Mouse (Mus musculus) CH12.LX (cell line): ENCODE measurements around the gene Zhx3. TPM values are rescaled to one million over a fixed set of nuclear protein-coding genes. Genes with fewer than 3 reads are reported as not detected.

ENCODE experiments used
- DNase-seq: peaks from one replicate; pipeline ENCODE4 v3.0.0-alpha.2; 2013; ENCODE audit errors: extremely low read depth
- H3K27ac ChIP-seq: 2 replicates; pipeline ENCODE4 v1.5.1; 2012; ENCODE audit warnings: low read depth, mild to moderate bottlenecking, control low read depth, moderate library complexity; ENCODE audit not compliant: insufficient read depth
- H3K27me3 ChIP-seq: replicated peaks from 2 replicates; pipeline ENCODE3; 2012; ENCODE audit warnings: inconsistent platforms
- H3K36me3 ChIP-seq, 2 experiments: replicated peaks in 1 of 2; 2 replicates each; pipeline versions ENCODE3 to v1.6.1; 2012; ENCODE audit warnings: inconsistent platforms in 1 of 2, low read length in 1 of 2, mild to moderate bottlenecking in 1 of 2, mixed read lengths in 1 of 2, moderate library complexity in 1 of 2; ENCODE audit not compliant: control insufficient read depth in 1 of 2, insufficient read depth in 1 of 2
- H3K4me1 ChIP-seq, 2 experiments: 2 replicates each; pipeline ENCODE4 v1.6.1; 2012; ENCODE audit warnings: inconsistent platforms in 1 of 2, moderate library complexity in 1 of 2; ENCODE audit not compliant: insufficient read depth in 2 of 2, control insufficient read depth in 1 of 2
- H3K4me2 ChIP-seq: 2 replicates; pipeline ENCODE4 v1.6.1; 2012; ENCODE audit warnings: low read depth, mild to moderate bottlenecking, control low read depth; ENCODE audit not compliant: poor library complexity, insufficient read depth, severe bottlenecking
- H3K4me3 ChIP-seq, 3 experiments: fragments of 150-350 bp in 1 of 3; sonication (generic) in 1 of 3; replicated peaks in 1 of 3; 2 replicates each; pipeline versions ENCODE3 to v1.5.1; 2011 to 2012; ENCODE audit warnings: low read depth in 2 of 3, low read length in 2 of 3, mild to moderate bottlenecking in 2 of 3, moderate library complexity in 2 of 3, control low read depth in 1 of 3, improper control_type of control experiment in 1 of 3, inconsistent platforms in 1 of 3, mixed read lengths in 1 of 3; ENCODE audit not compliant: poor library complexity in 1 of 3
- H3K79me2 ChIP-seq: replicated peaks from 2 replicates; pipeline ENCODE4 v1.6.1; 2012; ENCODE audit warnings: mild to moderate bottlenecking, moderate library complexity; ENCODE audit not compliant: control insufficient read depth, poor library complexity, insufficient read depth, severe bottlenecking; ENCODE audit errors: extremely low read depth
- H3K9ac ChIP-seq: 2 replicates; pipeline ENCODE4 v1.6.1; 2012; ENCODE audit warnings: low read depth, mild to moderate bottlenecking, control low read depth, moderate library complexity; ENCODE audit not compliant: insufficient read depth
- H3K9me3 ChIP-seq: replicated peaks from 2 replicates; pipeline ENCODE3; 2012; ENCODE audit warnings: low read length, inconsistent platforms, mixed read lengths
- BHLHE40 ChIP-seq: IDR thresholded peaks from 2 replicates; pipeline ENCODE4 v1.6.1; 2011; ENCODE audit warnings: mild to moderate bottlenecking, low read depth, low read length, improper control_type of control experiment
- CHD1 ChIP-seq: IDR thresholded peaks from 2 replicates; pipeline ENCODE4 v1.6.1; 2012; ENCODE audit warnings: low read depth, low read length, improper control_type of control experiment, inconsistent platforms
- CHD2 ChIP-seq: IDR thresholded peaks from 2 replicates; pipeline ENCODE4 v1.6.1; 2011; ENCODE audit warnings: low read length, improper control_type of control experiment
- CTCF ChIP-seq, 2 experiments: IDR thresholded peaks in 1 of 2; conservative IDR thresholded peaks in 1 of 2; 2 replicates each; pipeline ENCODE4 v1.5.1; 2011 to 2012; ENCODE audit warnings: low read depth in 2 of 2, low read length in 2 of 2, improper control_type of control experiment in 1 of 2, inconsistent platforms in 1 of 2, mild to moderate bottlenecking in 1 of 2, moderate library complexity in 1 of 2
- E2F4 ChIP-seq: IDR thresholded peaks from 2 replicates; pipeline ENCODE4 v1.6.1; 2011; ENCODE audit warnings: low read depth, low read length, improper control_type of control experiment; ENCODE audit not compliant: insufficient replicate concordance
- ELF1 ChIP-seq: IDR thresholded peaks from 2 replicates; pipeline ENCODE4 v1.6.1; 2014; ENCODE audit warnings: low read depth, mild to moderate bottlenecking, inconsistent platforms, low read length, improper control_type of control experiment
- EP300 ChIP-seq: IDR thresholded peaks from 2 replicates; pipeline ENCODE4 v1.6.1; 2011; ENCODE audit warnings: low read length, improper control_type of control experiment
- ETS1 ChIP-seq: conservative IDR thresholded peaks from 2 replicates; pipeline ENCODE4 v1.6.1; 2012; ENCODE audit warnings: low read depth, mild to moderate bottlenecking, inconsistent platforms, low read length, improper control_type of control experiment, moderate library complexity
- GABPA ChIP-seq: IDR thresholded peaks from 2 replicates; pipeline ENCODE4 v1.6.1; 2012; ENCODE audit warnings: low read depth, low read length, improper control_type of control experiment, inconsistent platforms; ENCODE audit not compliant: insufficient replicate concordance
- IRF4 ChIP-seq: IDR thresholded peaks from 2 replicates; pipeline ENCODE4 v1.6.1; 2014; ENCODE audit warnings: low read depth, mild to moderate bottlenecking, inconsistent platforms, low read length, improper control_type of control experiment
- JUN ChIP-seq: IDR thresholded peaks from 2 replicates; pipeline ENCODE4 v1.6.1; 2011; ENCODE audit warnings: low read depth, mild to moderate bottlenecking, low read length, improper control_type of control experiment, moderate library complexity; ENCODE audit not compliant: insufficient read depth
- JUND ChIP-seq: conservative IDR thresholded peaks from 2 replicates; pipeline ENCODE4 v1.6.1; 2011; ENCODE audit warnings: low read depth, low read length, improper control_type of control experiment
- KAT2A ChIP-seq: IDR thresholded peaks from 2 replicates; pipeline ENCODE4 v1.6.1; 2012; ENCODE audit warnings: low read length, improper control_type of control experiment, inconsistent platforms; ENCODE audit not compliant: insufficient replicate concordance
- MAFK ChIP-seq: IDR thresholded peaks from 2 replicates; pipeline ENCODE4 v1.6.1; 2011; ENCODE audit warnings: low read length, improper control_type of control experiment; ENCODE audit not compliant: insufficient replicate concordance
- MAX ChIP-seq: IDR thresholded peaks from 2 replicates; pipeline ENCODE4 v1.6.1; 2011; ENCODE audit warnings: low read length, improper control_type of control experiment
- MAZ ChIP-seq: IDR thresholded peaks from 2 replicates; pipeline ENCODE4 v1.6.1; 2012; ENCODE audit warnings: low read depth, mild to moderate bottlenecking, inconsistent platforms, low read length, improper control_type of control experiment, moderate library complexity
- MEF2A ChIP-seq: IDR thresholded peaks from 2 replicates; pipeline ENCODE4 v1.6.1; 2014; ENCODE audit warnings: low read depth, mild to moderate bottlenecking, inconsistent platforms, low read length, improper control_type of control experiment, borderline replicate concordance
- MYC ChIP-seq: IDR thresholded peaks from 2 replicates; pipeline ENCODE4 v1.6.1; 2011; ENCODE audit warnings: low read depth, mild to moderate bottlenecking, improper control_type of control experiment, low read length
- NELFE ChIP-seq: IDR thresholded peaks from 2 replicates; pipeline ENCODE4 v1.6.1; 2011; ENCODE audit warnings: low read depth, low read length, improper control_type of control experiment
- NRF1 ChIP-seq: IDR thresholded peaks from 2 replicates; pipeline ENCODE4 v1.6.1; 2014; ENCODE audit warnings: low read depth, mild to moderate bottlenecking, inconsistent platforms, low read length, improper control_type of control experiment, moderate library complexity
- PAX5 ChIP-seq: IDR thresholded peaks from 2 replicates; pipeline ENCODE4 v1.6.1; 2012; ENCODE audit warnings: low read length, inconsistent platforms, mixed read lengths
- POLR2A ChIP-seq: IDR thresholded peaks from 2 replicates; pipeline ENCODE4 v1.6.1; 2011; ENCODE audit warnings: low read depth, mild to moderate bottlenecking, improper control_type of control experiment, low read length
- RAD21 ChIP-seq: IDR thresholded peaks from 2 replicates; pipeline ENCODE4 v1.6.1; 2011; ENCODE audit warnings: low read depth, mild to moderate bottlenecking, low read length, improper control_type of control experiment, moderate library complexity
- SIN3A ChIP-seq: IDR thresholded peaks from 2 replicates; pipeline ENCODE4 v1.6.1; 2012; ENCODE audit warnings: low read length, improper control_type of control experiment, inconsistent platforms
- SMC3 ChIP-seq: IDR thresholded peaks from 2 replicates; pipeline ENCODE4 v1.6.1; 2011; ENCODE audit warnings: low read depth, low read length, improper control_type of control experiment
- TBP ChIP-seq: conservative IDR thresholded peaks from 2 replicates; pipeline ENCODE4 v1.6.1; 2011; ENCODE audit warnings: low read depth, low read length, improper control_type of control experiment
- UBTF ChIP-seq: IDR thresholded peaks from 2 replicates; pipeline ENCODE4 v1.6.1; 2012; ENCODE audit warnings: low read depth, mild to moderate bottlenecking, inconsistent platforms, low read length, improper control_type of control experiment, moderate library complexity
- USF1 ChIP-seq: IDR thresholded peaks from 2 replicates; pipeline ENCODE4 v1.6.1; 2014; ENCODE audit warnings: low read depth, mild to moderate bottlenecking, inconsistent platforms, low read length, improper control_type of control experiment
- ZC3H11A ChIP-seq: IDR thresholded peaks from 2 replicates; pipeline ENCODE4 v1.6.1; 2012; ENCODE audit warnings: low read depth, mild to moderate bottlenecking, inconsistent platforms, low read length, improper control_type of control experiment
- ZMIZ1 ChIP-seq: IDR thresholded peaks from 2 replicates; pipeline ENCODE4 v1.6.1; 2012; ENCODE audit warnings: low read depth, mild to moderate bottlenecking, inconsistent platforms, low read length, improper control_type of control experiment
- dilution Hi-C: fragments of 300-500 bp; cut with MboI; formaldehyde crosslinking; loops from 2 replicates; pipeline ENCODE4 v1.14.3; 2020; ENCODE audit warnings: low sequenced_read_pairs; ENCODE audit not compliant: extremely low pct_unique_long_range_greater_than_20kb, extremely low pct_ligation_motif_present
- in situ Hi-C: fragments of 300-500 bp; cut with MboI; formaldehyde crosslinking; loops from 3 replicates; pipeline ENCODE4 v1.14.3; 2019; ENCODE audit warnings: low sequenced_read_pairs, low pct_ligation_motif_present, low pct_unique_long_range_greater_than_20kb, mixed read lengths
- polyA plus RNA-seq: library from polyadenylated mRNA; unstranded; fragments of >175 nt; gene quantifications from 2 replicates; pipeline ENCODE4 v1.2.1, GENCODE M21; 2012; ENCODE audit warnings: low read depth; ENCODE audit not compliant: insufficient read length
- total RNA-seq, 2 experiments: library from RNA; depleted of rRNA; stranded (reverse); fragments of 300-350 nt in 1 of 2; fragments of >200 nt in 1 of 2; gene quantifications; 2 replicates each; pipeline ENCODE4 v1.2.3; 2012 to 2014

The Zhx3 gene
- total and polyA plus RNA-seq, 3 experiments = 1.3 to 4.2 (median 2.6) TPM

DNA sequence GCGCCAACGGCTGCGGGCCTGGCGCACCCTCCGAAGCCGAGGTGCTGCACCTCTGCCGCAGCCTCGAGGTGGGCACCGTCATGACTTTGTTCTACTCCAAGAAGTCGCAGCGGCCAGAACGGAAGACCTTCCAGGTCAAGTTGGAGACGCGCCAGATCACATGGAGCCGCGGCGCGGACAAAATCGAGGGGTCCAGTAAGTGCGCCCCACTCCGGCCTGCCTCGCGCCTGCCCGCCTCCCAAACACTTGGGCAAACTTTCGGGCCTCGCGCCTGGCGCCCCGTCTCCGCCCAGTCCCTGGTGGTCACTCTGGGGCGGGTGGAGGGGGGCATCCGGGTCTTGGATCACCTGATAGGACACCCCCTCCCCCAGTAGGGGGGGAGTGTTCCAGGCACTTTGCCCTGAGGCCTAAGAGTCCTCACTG, 140.9 kb downstream of the Zhx3 start:
- in situ Hi-C loops = no loop called here
- peaks cover 0 to 28% of the 10 kb centered on the region in 2 experiments for H3K36me3 ChIP-seq
- H3K27me3 ChIP-seq = peaks cover 2% of the 10 kb centered on the region
- H3K79me2 ChIP-seq = no peaks in the 10 kb centered on the region; the same call in 1 of the 2 replicates
- H3K27ac ChIP-seq = no peak overlapping the region
- peaks cover 7 to 67% of the 10 kb centered on the region in 2 experiments for H3K4me1 ChIP-seq
- peak overlapping the region; percentile 61 for H3K9ac ChIP-seq
- H3K4me2 ChIP-seq = peak overlapping the region; percentile 68
- no peak for DNase-seq
- dilution Hi-C loops = no loop called here
- H3K9me3 ChIP-seq = peaks cover under 1% of the 10 kb centered on the region
- TF ChIP-seq SMC3 (no peak), E2F4 (no peak), MAFK (no peak), IRF4 (no peak), NELFE (no peak), EP300 (no peak)
- H3K4me3 ChIP-seq = peak overlapping the region; percentile 61 to 99 (median 82)

DNA sequence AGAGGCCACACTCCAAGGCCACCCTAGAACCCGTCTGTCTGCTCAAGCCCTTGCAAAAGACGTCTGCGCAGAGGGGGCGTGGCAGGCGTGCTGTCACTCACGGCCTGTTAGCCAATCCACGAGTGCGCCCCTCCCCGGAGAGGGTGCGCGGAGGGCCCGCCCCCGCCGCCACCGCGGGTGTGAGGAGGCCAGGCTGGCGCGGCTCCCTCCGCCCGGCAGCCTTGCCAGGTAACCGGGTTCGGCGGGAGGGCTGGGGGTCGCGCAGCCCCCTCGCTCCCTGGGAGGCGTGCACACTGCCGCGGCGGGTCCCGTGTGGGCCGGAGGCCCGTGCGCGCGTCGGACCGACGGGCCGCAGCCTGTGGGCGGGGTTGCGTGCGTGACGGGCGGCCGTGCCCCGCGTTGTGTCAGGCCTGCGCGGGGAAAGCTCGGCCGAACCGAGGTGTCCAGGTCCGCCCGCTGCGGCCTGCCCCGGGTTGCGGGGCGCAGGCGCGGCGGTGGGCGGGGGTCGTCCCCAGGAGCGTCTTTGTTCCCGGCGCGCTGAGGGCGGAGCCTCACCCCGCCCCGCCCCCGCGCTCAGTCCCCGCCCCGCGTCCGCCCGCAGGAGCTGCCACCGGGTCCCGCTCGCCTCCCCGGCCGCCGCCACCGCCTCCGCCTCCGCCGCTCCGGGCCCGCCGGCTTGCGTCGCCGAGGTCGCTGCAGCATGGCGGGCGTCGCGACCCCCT, 141.5 kb downstream of the Zhx3 start, which contains the start of gene Plcg1:
Plcg1 (plus strand) TSS at position 184 of the 722 bp plus-strand sequence.
- peaks cover 2% of the 10 kb centered on the region for H3K27me3 ChIP-seq
- peak within 1 kb of the TSS; percentile 68 for H3K4me2 ChIP-seq
- H3K79me2 ChIP-seq = no peaks in the 10 kb centered on the region; the same call in 1 of the 2 replicates
- no peaks in the 10 kb centered on the region for H3K9me3 ChIP-seq
- peak within 1 kb of the TSS; percentile 61 to 99 (median 82) for H3K4me3 ChIP-seq
- in situ Hi-C loops (no loop called here), dilution Hi-C loops (no loop called here)
- H3K36me3 ChIP-seq = peaks cover 0 to 27% of the 10 kb centered on the region in 2 experiments
- H3K4me1 ChIP-seq = peaks cover 7 to 68% of the 10 kb centered on the region in 2 experiments
- peak; percentile 91 for DNase-seq
- H3K9ac ChIP-seq = peak within 1 kb of the TSS; percentile 61
- peak within 1 kb of the TSS; percentile 40 for H3K27ac ChIP-seq
- TF ChIP-seq UBTF (peak; percentile 65; the same call in 1 of the 2 replicates), JUN (no peak), SMC3 (no peak), PAX5 (no peak), EP300 (no peak), GABPA (no peak), SIN3A (no peak; the same call in 1 of the 2 replicates), MAX (no peak), ETS1 (no peak), TBP (no peak), CHD2 (no peak), CHD1 (no peak), RAD21 (no peak), IRF4 (no peak), MEF2A (no peak), JUND (no peak), NRF1 (peak; percentile 73), MYC (no peak), NELFE (no peak), USF1 (no peak), ELF1 (peak; percentile 18; the same call in 1 of the 2 replicates), MAFK (no peak), MAZ (0 out of 2 replicates have a peak, but pooled peaks have one; percentile 46), KAT2A (no peak), BHLHE40 (no peak), ZMIZ1 (0 out of 2 replicates have a peak, but pooled peaks have one; percentile 37), ZC3H11A (no peak), CTCF (conservative IDR thresholded peaks at IDR 0.05 in 1 of 2, IDR thresholded peaks at IDR 0.05 in 1 of 2; ENCODE audit: low read depth in 2 of 2, low read length in 2 of 2) (no peak), POLR2A (peak; percentile 25; the same call in 1 of the 2 replicates), E2F4 (no peak)
